Mouse (Mus musculus) CD4-positive, CD25-positive, alpha-beta regulatory T cell, adult 2 months (primary cell): Measurements from ENCODE around the gene Vmn1r52.
"Not testable (repeated sequence)": the region's sequence is repeated elsewhere in the genome, so short reads cannot be mapped to it uniquely, and the experiment has no call there.

Source experiments
- DNase-seq: peaks from one replicate; pipeline ENCODE4 v3.0.0-alpha.2; 2012; ENCODE audit warnings: low read depth, low spot score

Vmn1r52 gene

GRCm38 (mm10) chr6:90174508-90174907 is at the start of gene Vmn1r52:
Vmn1r52 (plus strand) TSS chr6:90174808.
- DNase-seq, result no peak

GRCm38 (mm10) chr6:90160139-90160538 is 14.5 kb upstream of the Vmn1r52 start:
- no peak for DNase-seq

- not testable (repeated sequence) for DNase-seq
Observed at GRCm38 (mm10) chr6:90202493-90202892, 27.9 kb downstream of the Vmn1r52 start, which contains the start of gene V1ra8. V1ra8 (plus strand) TSS chr6:90202793.

DNA sequence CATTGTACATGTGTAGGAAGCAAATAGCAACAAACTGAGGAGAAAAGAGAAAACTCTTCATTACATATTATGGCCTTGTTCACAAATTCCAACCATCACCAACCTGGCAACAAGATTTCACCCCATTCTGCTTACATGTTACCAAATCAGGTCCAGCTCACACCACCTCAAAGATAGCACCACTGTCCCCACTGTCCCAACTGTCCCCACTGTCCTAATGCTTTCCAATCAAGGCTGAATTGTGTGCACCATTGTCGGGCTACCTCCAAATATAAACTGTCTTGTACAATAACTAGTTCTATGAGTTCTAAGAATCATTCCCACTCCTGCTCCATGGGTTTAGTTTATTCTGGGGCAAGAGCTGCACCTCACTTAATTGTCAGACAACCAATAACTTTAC is 49.7 kb downstream of the Vmn1r52 start, which contains the start of gene Vmn1r53:
Gene Vmn1r53 (minus strand): TSS at position 101 of the 400 bp plus-strand sequence.
- DNase-seq, result no peak
